Mouse (Mus musculus): ENCODE data around the gene Slc26a3.
"Not testable (repeated sequence)": the region's sequence is repeated elsewhere in the genome, so short reads cannot be mapped to it uniquely, and the experiment has no call there.

The Slc26a3 gene

DNA sequence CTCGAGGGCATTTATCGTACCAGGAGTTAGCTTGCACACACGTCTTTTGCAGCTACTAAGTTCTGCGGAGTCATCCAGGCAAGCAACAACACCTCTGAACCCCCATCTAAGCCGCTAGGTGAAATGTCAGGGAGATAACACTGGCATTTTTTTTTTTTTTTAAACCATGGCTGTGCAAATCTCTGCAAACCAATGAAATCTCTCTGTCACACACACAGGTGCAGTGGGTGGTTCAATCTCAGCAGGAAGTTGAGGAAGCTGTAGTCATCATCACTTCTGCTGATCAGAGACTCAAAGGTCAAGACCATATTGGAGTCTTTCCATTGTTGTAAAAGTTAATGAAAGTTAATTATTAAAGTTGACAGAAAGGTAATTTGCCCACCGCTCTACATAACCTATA is 47.1 kb downstream of the Slc26a3 start:
- DNase-seq, result no peak

DNA sequence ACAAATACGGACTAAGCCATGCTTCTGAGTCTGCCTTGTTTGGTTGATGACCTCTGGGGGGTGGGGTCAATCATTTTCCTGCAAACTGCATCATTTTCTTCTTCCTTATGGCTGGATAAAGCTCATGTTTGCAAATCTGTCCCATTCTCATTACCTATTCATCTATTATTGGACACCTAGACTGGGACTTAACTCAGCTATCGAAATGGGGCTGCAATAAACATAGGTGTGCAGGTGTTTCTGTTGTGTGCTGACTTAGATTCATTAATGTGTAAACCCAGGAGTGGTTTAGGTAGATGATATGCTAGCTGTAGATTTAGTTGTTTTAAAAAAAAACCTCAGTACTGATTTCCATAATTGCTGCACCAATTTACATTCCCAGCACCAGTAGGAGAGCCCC is 48.9 kb downstream of the Slc26a3 start:
- DNase-seq, result no peak

DNA sequence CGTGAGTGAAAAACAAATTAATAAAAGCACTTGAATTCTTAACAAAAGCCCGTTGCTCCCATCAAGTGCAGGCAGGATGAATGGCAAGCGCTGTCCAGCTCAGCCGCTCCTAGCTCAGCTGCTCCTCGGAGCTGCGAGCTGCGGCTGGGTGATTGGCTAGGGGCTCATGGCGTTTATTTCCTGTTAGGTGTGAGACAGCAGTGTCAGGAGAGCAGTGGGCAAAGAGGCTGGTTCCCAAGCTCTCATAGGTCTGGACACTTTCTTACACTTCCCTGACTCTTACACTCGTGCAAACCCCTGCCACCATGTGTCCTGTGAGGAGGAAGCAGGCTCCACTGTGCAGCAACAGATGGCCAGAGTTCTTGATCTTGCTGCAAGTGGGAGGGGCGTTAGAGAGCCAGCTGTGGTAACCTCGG is 53.5 kb downstream of the Slc26a3 start:
- DNase-seq, result no peak

GRCm38 (mm10) chr12:31444827-31445226 is 54.2 kb downstream of the Slc26a3 start:
- DNase-seq, result no peak

- DNase-seq, result no peak
Measured at GRCm38 (mm10) chr12:31449341-31449740, 58.7 kb downstream of the Slc26a3 start.

DNA sequence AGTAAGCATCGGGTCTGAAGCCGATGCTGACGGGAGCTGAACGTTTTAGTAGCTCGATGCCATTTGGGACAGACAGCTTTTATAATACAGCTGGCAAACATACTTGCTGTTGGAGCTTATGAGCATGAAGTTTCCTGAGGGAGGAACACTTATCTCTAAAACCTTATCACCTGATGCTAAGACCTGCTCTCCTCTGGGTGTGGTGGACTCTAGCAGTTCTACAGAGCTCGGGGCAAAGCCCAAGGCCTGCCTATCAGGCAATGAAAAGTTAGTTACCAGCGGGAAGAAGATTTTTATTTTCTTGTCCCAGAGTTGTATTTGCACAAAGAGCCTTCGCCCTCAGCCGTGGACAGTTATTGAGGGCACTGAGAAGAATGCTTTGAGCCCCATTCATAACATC is 65.6 kb downstream of the Slc26a3 start:
- DNase-seq, result no peak

DNA sequence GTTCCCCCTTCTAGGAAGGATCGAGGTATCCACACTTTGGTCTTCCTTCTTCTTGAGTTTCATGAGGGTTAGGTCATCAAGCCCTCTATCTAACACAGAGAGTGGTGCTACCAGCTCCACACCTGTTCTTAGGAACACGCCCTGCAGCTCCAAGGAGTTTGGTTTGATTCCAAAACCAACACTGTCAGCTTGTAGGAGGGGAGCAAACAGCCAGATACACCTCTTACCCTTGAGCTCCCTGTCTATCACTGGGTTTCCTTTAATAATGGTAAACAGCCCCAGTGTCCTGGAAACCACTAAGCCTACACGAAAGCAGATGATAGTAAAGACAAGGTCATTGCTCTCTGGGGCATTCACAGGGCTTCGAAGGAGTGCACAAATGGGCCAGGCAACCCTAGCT is 67.8 kb downstream of the Slc26a3 start:
- no peak for DNase-seq

DNA sequence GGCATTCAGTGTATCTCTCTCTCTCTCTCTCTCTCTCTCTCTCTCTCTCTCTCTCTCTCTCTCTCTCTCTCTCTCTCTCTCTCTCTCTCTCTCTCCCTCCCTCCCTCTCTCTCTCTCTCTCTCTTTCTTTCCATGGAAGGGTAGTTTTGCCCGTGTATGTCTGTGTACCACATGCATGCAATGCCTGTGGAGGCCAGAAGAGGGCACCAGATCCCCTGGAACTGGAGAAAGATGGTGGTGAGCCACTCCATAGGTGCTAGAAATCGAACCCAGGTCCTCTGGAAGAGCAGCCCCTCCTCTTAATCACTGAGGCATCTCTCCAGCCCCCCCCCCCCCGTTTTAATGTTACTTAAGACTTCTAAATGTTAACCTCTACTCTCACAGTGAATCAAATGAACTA is 69.6 kb downstream of the Slc26a3 start:
- DNase-seq, result not testable (repeated sequence)

DNA sequence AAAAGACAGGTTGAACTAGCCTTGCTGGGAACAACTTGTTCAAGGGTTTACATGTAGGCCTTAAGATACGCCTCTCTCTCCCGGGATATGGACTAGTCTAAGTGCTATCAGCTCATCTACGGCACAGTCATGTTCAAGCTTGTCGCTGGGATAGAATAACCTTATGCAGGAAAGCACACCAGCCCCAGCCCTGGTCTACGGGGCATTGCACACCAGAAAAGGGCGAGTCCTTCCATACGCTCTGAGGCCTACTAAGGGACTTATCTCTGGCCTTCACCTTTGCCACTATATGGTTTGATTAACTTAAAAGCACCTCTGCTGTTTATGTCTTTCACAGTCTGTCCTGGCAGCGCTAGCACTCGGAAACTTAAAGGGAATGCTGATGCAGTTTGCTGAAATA is 70.7 kb downstream of the Slc26a3 start:
- no peak for DNase-seq

DNA sequence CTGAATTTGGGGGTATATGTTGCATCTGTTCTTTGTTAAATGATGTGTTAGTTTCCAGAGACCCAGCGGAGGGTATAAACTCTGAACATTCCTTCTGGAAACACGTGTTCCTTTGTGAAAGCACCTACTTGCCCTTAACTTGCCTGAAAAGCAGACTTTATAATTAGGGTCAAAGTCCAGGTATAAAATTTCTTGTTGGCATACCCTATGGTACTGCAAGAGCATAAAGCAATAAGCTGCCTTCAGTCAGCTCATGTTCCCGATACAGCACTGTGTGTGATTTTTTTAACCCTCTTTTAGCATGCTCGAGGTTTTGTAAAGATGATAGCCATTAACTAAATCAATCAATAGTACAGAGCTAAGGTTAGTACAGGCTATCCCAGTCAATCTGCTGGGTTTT is 71.9 kb downstream of the Slc26a3 start:
- DNase-seq, result no peak

- DNase-seq, result not testable (repeated sequence)
Measured at GRCm38 (mm10) chr12:31478182-31478581, 87.5 kb downstream of the Slc26a3 start.

- no peak for DNase-seq
Measured at GRCm38 (mm10) chr12:31486431-31486830, 95.8 kb downstream of the Slc26a3 start.

DNA sequence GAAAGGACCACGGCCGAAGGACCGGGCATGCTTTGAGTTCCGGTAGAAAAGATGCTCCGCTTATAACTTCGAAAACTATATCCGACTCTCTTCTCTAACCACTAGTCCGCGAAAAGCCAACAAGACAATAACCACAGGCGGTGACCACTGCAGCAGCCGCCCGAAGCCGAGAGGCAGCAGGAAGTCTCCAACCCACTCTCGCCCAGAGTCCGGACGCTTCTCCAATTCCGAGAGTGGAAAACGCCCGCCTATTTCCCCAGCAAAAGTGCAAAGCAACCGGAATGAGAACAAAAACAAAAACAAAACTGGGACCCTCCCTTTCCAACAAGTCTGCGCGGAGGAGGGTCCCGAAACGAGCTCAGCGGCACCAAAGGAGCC is 108.3 kb downstream of the Slc26a3 start:
- no peak for DNase-seq

- DNase-seq, result peak; percentile 96
Measured at GRCm38 (mm10) chr12:31499314-31500131, 108.9 kb downstream of the Slc26a3 start, which contains the start of gene Cbll1. Gene Cbll1, minus strand, starts transcription at chr12:31499616.

- peak; percentile 10 for DNase-seq
Measured at GRCm38 (mm10) chr12:31500196-31500595, 109.5 kb downstream of the Slc26a3 start.

GRCm38 (mm10) chr12:31501266-31501665 is 110.6 kb downstream of the Slc26a3 start:
- no peak for DNase-seq

DNA sequence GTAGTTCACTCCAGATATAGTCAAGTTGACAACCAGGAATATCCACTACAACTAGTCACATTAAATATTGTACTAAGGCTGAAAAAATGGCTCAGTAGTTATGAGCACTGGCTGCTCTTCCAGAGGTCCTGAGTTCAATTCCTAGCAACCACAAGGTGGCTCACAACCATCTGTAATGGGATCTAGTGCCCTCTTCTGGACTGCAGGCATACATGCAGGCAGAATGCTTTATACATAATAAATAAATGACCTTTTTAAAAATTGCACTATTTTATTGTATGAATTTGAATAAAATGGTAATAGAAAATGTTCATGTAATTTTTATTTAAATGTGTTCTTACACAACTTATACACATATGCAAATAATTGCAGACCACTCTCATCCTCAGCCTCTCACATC is 112.5 kb downstream of the Slc26a3 start:
- DNase-seq, result no peak

- no peak for DNase-seq
Measured at GRCm38 (mm10) chr12:31507718-31508364, 117.2 kb downstream of the Slc26a3 start.

- DNase-seq, result no peak
Measured at GRCm38 (mm10) chr12:31508496-31508895, 117.8 kb downstream of the Slc26a3 start.

- no peak for DNase-seq
Measured at GRCm38 (mm10) chr12:31511218-31511617, 120.5 kb downstream of the Slc26a3 start.

- no peak for DNase-seq
Measured at GRCm38 (mm10) chr12:31512634-31513411, 122.2 kb downstream of the Slc26a3 start.

GRCm38 (mm10) chr12:31513724-31514503 is 123.2 kb downstream of the Slc26a3 start:
- no peak for DNase-seq

DNA sequence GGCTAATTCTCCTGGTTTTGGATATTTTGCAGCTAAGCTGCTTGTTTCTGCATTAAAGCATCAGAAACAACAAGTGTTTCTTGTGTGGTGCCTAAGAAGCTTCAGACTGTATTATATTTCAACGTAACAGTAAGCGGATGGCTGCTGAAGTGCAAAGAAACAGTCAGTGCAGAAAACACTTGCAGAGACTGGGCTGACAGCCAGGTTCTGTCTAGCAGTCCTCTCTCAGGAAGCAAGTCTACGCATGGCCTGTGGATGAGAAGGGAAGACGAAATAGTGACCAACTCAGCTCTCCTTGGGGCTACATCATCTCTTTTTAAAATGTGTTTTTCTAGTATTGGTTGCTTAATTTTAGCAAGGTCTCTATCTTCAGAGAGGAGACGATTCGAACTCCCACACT is 129.4 kb downstream of the Slc26a3 start:
- DNase-seq, result peak; percentile 62

All from right cerebral cortex, postnatal 4 days (tissue).